Mouse (Mus musculus) Patski (cell line): ENCODE measurements around the gene Sigmar1. TPM values are rescaled to one million over a fixed set of nuclear protein-coding genes. Genes with fewer than 3 reads are reported as not detected.

ENCODE experiments used
- ATAC-seq: fragments of 100-300 bp; one replicate; pipeline ENCODE4 v1.8.0; 2021
- CTCF ChIA-PET: fragments of 350-600 bp; sonication (Branson Sonifier 250); formaldehyde crosslinking; loops from one replicate; lab custom pipeline; 2022; ENCODE audit warnings: inconsistent platforms; lab: Charles Lee
- POLR2A ChIA-PET: fragments of 350-600 bp; sonication (Branson Sonifier 250); formaldehyde crosslinking; loops from one replicate; lab custom pipeline; 2022; ENCODE audit warnings: antibody characterized with exemption, inconsistent platforms; lab: Charles Lee
- DNase-seq: peaks from one replicate; pipeline ENCODE4 v3.0.0-alpha.2; 2011; ENCODE audit warnings: low read depth, low spot score
- H3K27me3 ChIP-seq: fragments of 371-371 bp; one replicate; pipeline ENCODE4 v1.5.1; 2021
- CTCF ChIP-seq: fragments of 100-300 bp; IDR thresholded peaks from one replicate; pipeline ENCODE4 v1.5.1; 2021
- in situ Hi-C: fragments of 300-500 bp; cut with MboI; formaldehyde crosslinking; loops from 3 replicates; pipeline ENCODE4 v1.11.1; 2018; ENCODE audit warnings: low pct_unique_long_range_greater_than_20kb, mixed read lengths
- polyA plus RNA-seq: library from polyadenylated mRNA; unstranded; gene quantifications from one replicate; pipeline ENCODE4 v1.2.3, GENCODE M21; 2021

Gene Sigmar1
- polyA plus RNA-seq, 1 experiment from 2014 or later = 44.4 TPM

DNA sequence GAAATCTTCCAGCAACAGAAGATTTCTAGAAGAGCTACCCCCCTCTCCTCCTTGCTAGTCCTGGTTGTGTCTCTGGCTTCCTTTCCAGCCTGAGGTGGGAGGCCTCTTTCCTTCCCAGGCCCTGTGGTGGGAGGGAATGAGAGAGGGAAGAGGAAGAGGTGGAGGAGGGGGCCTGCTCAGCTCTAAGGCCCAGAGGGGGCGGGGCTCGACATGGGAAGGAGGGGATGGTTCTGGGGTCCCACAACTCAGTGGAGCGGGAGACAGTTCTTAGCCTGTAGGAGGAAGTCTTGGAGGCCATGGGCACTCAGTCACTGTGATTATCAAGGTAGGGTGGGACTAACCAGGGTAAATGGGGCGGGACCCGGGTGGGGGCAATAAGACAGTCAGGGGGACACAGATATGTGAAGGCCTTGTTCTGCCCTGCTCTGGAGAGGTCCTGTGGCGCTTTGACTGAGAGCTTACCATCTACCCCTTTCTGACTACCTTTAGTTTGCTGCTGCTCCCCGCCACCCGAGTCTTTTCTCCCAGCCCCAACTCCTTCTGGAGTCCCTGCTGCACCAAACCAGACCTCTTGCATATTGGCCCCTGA, 6.2 kb upstream of the Sigmar1 start:
- H3K27me3 ChIP-seq = no peaks in the 10 kb centered on the region
- POLR2A ChIA-PET = no interaction called here
- ATAC-seq (no peak), DNase-seq (no peak)
- CTCF ChIA-PET = no interaction called here
- TF ChIP-seq CTCF = no peak
- in situ Hi-C loops = no loop called here

DNA sequence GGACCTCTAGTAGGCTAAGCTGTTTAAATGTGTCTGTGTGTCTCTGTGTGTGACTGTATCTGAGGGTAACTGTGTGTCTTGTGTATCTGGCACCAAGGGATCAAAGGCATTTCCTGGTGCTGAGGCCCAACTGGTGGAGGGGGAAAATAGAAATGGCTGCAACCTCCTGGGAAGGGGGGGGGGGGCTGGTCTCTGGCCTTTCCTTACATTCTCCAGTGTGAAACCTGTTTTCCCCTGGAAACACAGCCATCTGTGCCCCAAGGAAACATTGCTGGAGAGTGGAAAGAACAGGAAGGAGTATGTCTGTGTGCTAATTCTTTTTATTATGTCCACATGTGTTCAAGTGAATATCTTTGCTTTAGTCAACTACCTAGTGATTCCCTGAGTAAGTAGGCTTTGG, 5.7 kb upstream of the Sigmar1 start:
- CTCF ChIA-PET = interaction anchor here (1.3 kb wide), 1 partner anchor 20 kb away, joined by 3 read pairs; no protein-coding TSS in a partner anchor
- DNase-seq = no peak
- in situ Hi-C loops = no loop called here

GRCm38 (mm10) chr4:41760911-41761310, 5.0 kb upstream of the Sigmar1 start:
- DNase-seq (no peak), ATAC-seq (no peak)
- ChIA-PET POLR2A (no interaction called here), CTCF (interaction anchor here (1.3 kb wide), 1 partner anchor 19 kb away, joined by 3 read pairs; no protein-coding TSS in a partner anchor)
- in situ Hi-C loops = no loop called here
- H3K27me3 ChIP-seq = no peaks in the 10 kb centered on the region
- no peak for TF ChIP-seq CTCF

More for the DNA sequence above, 5.7 kb upstream of the Sigmar1 start:
- no peaks in the 10 kb centered on the region for H3K27me3 ChIP-seq
- POLR2A ChIA-PET = no interaction called here
- no peak for ATAC-seq
- no peak for TF ChIP-seq CTCF

- TF ChIP-seq CTCF = no peak
- ATAC-seq = peak; percentile 92
- in situ Hi-C loops = no loop called here
- peak; percentile 77 for DNase-seq
- ChIA-PET CTCF (interaction anchor here (1.3 kb wide), 1 partner anchor 18 kb away, joined by 3 read pairs; no protein-coding TSS in a partner anchor), POLR2A (no interaction called here)
- H3K27me3 ChIP-seq = no peaks in the 10 kb centered on the region
Measured at GRCm38 (mm10) chr4:41760288-41760721, 4.3 kb upstream of the Sigmar1 start.

DNA sequence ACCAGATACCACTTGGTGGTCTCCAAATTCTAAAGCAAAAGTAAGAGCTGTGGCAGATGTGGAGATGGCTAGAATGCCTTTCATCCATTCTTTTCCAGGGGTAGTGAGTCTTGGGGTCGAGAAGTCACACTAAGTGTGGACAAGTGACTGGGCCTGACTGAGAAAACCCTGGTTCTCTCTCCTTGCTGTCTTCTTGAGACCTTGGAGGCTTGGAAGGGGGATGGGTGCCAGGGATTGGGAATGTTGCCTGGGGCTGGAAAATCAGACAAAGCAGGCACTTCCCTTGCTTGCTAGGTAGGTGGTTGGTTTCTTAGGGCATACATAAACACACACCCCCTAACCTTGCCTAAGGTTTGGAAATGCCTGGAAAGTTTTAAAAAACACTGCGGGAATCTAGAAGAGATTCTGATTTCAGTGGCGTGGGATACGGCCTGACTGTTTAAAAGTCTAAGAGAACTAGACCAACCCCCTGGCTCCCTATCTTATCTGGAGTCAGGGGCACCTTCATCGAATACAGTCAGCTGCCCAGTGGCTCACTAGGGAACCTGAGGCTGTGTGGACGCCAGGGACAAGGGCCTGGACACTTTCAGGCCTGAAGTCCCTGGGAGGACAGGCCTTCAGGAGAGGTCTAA, 3.8 kb upstream of the Sigmar1 start:
- ATAC-seq = no peak
- TF ChIP-seq CTCF = no peak
- DNase-seq = no peak
- in situ Hi-C loops = no loop called here
- CTCF ChIA-PET = no interaction called here
- no peaks in the 10 kb centered on the region for H3K27me3 ChIP-seq
- POLR2A ChIA-PET = no interaction called here

DNA sequence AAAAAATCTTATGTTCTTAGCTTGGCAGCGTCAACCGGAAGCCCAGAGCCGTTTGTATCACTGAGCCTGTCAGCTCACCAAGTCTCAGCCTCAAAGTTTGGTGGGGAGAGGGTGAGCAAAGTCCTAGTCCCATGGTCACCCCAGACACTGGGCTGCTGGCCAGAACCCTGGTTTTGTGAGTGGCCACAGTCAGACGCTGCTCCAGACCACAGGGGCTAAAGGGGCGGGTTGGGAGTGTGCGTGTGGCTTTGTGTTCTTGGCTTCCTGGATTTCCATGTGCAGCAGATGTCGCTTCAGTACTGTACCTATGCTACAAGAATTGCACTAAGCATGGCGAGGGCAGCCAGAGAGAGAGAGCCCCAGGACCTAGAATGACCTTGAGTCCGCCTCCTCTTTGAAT, 3.2 kb upstream of the Sigmar1 start:
- ChIA-PET CTCF (no interaction called here), POLR2A (no interaction called here)
- DNase-seq = no peak
- no peak for TF ChIP-seq CTCF
- ATAC-seq = no peak
- in situ Hi-C loops = no loop called here
- H3K27me3 ChIP-seq = no peaks in the 10 kb centered on the region

DNA sequence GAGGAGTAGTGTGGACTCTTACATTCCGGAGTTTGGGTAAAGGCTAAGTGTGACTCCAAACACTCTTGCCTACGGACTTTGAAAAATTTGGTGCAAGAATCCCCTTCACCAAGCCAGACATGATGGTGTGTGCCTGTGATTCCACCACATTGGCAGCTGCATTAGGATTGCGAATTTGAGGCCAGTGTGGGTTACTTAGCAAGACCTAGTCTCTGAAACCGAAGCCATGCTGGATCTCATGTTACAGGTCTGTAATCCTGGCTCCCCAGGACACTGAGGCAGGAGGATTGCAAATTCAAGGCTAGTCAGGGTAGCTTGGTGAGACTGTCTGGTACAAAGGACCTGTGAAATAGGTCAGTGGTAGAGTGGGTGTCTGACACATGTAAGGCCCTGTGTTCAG, 2.7 kb upstream of the Sigmar1 start:
- ATAC-seq (no peak), DNase-seq (no peak)
- CTCF ChIA-PET = no interaction called here
- POLR2A ChIA-PET = no interaction called here
- H3K27me3 ChIP-seq = no peaks in the 10 kb centered on the region
- in situ Hi-C loops = no loop called here
- no peak for TF ChIP-seq CTCF

DNA sequence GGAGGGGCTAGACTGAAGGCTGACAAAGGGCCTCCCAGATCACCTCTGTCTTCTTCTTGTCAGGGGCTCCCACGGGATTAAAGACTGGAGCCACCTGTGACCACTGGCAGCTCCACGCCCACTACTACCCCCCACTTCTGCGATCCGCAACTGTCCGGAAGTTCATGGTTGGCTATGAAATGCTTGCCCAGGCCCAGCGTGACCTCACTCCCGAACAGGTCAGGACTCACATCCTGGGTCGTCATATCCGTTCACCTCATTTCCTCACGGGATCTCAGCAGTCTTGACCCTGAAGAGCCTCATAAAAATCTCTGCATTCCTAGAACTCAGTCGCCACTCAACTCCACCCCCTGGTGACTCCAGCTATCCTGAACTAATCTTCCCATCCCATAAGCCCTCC, 2.1 kb upstream of the Sigmar1 start:
- H3K27me3 ChIP-seq = no peaks in the 10 kb centered on the region
- no peak for TF ChIP-seq CTCF
- ChIA-PET CTCF (no interaction called here), POLR2A (no interaction called here)
- DNase-seq (no peak), ATAC-seq (no peak)
- in situ Hi-C loops = no loop called here

DNA sequence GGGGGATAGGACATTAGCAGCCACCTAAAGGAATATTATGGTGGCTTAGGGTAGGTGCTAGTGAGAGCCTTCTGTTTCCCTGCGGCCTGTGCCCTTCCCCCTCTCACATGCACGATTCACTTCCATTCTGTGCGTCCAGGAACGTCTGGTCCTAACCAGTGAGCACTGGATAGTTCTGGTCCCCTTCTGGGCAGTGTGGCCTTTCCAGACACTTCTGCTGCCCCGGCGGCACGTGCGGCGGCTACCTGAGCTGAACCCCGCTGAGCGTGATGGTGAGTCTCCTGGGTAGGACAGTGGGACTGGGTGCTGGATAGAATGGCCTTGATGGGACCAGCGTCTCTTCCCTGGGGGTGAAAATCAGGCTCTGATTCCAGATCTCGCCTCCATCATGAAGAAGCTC, 1.4 kb upstream of the Sigmar1 start:
- DNase-seq (no peak), ATAC-seq (no peak)
- CTCF ChIA-PET = no interaction called here
- in situ Hi-C loops = no loop called here
- POLR2A ChIA-PET = no interaction called here
- H3K27me3 ChIP-seq = no peaks in the 10 kb centered on the region
- no peak for TF ChIP-seq CTCF

DNA sequence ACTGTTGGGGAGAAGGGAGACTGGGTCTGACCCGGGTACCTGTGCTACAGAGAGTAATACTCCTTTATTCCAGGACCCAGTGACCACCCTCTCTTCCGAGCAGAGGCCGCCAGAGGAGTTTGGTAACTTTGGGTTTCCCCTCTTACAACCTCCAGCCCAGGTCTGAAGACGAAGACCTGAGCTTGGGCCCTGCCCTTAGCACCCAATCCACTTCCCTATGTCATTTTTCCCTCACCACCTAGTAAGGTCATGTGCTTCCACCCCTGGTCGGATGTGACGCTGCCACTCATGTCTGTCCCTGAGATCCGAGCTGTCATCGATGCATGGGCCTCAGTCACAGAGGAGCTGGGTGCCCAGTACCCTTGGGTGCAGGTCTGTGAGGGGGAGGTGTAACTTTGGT, 483 bp upstream of the Sigmar1 start:
- no peak for TF ChIP-seq CTCF
- ATAC-seq = no peak
- ChIA-PET CTCF (interaction anchor here (1.5 kb wide), 1 partner anchor 15 kb away, joined by 3 read pairs; no protein-coding TSS in a partner anchor), POLR2A (no interaction called here)
- in situ Hi-C loops = no loop called here
- no peak for DNase-seq
- H3K27me3 ChIP-seq = no peaks in the 10 kb centered on the region

DNA sequence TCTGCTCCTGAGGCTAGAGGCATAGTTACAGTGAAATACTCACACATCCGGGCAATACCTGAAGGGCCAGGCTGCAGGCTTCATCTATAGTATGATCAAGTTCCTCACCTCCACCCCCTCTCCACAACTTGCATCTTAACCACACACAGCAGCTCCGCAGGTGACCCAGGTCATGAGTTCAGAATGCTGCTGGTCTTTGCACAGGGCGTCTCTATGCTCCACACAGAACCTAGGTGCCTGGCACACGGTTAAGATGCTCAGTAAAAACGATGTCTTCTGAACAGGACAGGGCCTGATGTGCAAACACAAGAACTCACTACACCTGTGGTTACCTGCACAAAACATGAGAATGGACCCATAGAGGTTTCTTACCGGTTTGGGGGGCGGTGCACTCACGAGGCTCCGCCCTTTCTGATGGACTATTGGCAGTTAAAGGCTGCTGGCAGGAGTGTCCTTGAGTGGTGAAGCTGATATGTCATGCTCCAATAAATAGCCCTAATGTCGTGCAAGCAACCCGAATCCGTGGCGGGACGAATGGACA, 1.1 kb downstream of the Sigmar1 start, which contains the start of gene Galt:
Gene Galt (plus strand): TSS at position 432 of the 541 bp plus-strand sequence.
- ChIA-PET POLR2A (no interaction called here), CTCF (no interaction called here)
- DNase-seq (no peak), ATAC-seq (no peak)
- TF ChIP-seq CTCF = no peak
- H3K27me3 ChIP-seq = no peaks in the 10 kb centered on the region
- in situ Hi-C loops = no loop called here
